Mouse (Mus musculus) 3134 (cell line): ENCODE measurements at regions not wholly inside any gene's neighbourhood (a gene's known extent, or its start where the extent isn't known, plus 50 kb on each side); places are given as distances from the start of the nearest gene placed in this dataset.

Experiments
- DNase-seq: peaks from one replicate; pipeline ENCODE4 v3.0.0-alpha.2; 2011; ENCODE audit warnings: low spot score; ENCODE audit not compliant: insufficient read length; ENCODE audit errors: extremely low read depth

DNA sequence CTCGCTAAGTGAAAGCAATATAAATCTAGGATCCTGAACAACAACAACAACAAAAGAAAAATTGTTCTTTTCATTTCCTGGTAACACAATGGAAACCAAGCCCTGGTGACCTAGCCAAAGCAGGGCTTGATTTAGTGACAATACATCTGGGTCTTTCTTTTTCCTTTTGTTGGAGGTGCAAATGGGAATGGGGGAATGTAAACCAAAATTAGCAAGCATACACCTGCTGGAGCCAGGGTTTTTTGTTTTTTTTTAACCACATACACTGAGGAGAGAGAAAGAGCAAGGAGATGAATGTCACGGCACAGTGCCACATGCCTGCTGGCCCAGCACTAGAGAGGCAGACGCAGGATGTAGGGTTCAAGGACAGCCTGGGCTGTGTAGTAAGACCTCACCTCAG, 275.6 kb upstream of the Castor2 start:
- no peak for DNase-seq

DNA sequence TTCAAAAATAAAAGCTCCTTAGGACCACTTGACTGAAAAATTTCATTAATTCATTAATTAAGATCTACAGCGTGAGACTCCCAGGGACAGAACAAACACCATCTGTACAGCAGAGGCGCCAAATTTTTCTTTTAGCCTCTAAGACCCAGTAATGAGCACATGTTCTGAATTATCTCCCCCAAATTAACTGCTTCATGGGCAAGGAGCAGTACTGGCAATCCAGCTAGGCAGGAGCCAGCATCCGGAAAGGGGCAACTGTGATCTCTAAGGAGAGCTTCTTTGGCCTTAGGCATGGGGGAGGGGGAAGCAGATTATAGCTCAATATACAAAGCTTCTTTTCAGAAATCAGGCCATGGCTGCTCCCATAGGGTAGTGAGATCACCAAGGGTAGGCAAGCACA, 278.2 kb upstream of the Castor2 start:
- no peak for DNase-seq

DNA sequence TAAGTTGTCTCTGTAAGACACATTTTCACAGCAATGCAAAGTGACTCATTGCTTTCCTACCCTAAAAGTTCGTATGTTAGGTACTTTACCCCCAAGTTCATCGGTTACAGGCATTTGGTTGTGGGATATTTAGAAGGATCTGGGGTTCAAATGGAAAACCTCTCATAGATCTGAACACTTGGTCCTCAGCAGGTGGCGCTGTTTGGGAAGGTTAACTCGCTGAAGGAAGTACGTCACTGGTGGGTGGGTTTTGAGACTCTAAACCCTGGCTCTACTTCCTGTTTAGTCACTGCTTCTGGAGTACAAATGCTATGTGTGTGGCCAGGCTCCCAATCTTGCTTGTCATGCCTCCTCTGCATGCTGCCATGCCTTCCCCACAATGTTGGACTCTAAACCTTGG, 284.0 kb upstream of the Castor2 start:
- DNase-seq, result no peak

DNA sequence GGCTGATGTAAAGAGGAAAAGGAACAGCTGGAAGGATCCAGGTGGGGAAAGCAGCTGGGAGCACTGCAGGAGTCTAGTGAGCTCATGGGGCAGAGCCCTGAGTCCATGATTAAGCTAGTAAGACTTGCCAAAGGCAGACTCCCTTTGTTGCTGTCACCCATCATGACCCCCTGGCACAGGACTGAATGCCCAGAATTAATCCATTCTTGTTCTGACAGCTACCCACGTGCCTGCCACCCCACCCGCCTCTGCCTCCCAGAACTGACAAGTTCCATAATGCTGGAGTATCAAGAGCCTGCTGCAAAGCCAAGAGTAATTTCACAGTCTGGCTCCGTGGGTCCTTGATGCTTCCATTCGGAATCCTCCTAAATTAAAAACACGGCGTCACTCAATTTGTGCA, 285.1 kb upstream of the Castor2 start:
- DNase-seq, result no peak

DNA sequence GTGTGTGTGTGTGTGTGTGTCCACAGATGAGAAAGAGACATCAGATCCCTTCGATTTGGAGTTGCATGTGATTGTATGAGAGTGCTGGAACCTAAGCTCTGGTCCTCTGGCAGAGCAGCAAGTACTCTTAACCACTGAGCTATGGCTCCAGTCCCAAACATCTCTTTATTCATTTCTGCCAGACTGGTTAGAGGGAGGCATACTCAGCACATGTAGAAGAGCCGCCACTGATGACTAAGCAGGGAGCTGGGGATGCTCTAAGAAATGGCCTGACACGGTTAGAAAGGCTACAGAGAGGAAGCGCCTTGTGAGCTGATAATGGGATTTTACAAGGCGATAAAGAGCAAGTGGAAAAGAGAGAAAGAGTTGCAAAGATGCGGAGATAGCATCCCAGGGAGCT, 287.3 kb upstream of the Castor2 start:
- DNase-seq, result no peak

DNA sequence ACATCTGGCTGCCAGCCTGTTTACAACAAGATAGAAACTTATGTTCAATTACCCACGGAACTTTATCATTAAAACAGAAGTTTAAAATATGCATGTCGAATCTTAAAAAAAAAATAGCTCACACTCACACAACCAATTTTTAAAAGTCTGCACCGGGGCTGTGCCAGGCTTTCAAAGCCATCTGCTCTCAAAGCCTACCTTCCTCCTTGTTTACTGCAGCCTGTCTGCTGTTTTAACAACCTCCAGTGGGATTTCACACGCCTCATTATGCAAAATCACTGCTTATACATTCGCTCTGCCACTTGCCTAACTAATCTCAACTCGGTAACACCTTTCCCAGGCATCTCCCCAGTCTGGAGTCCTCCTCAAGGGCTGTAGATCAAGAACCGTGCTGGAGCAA, 292.6 kb upstream of the Castor2 start:
- no peak for DNase-seq

DNA sequence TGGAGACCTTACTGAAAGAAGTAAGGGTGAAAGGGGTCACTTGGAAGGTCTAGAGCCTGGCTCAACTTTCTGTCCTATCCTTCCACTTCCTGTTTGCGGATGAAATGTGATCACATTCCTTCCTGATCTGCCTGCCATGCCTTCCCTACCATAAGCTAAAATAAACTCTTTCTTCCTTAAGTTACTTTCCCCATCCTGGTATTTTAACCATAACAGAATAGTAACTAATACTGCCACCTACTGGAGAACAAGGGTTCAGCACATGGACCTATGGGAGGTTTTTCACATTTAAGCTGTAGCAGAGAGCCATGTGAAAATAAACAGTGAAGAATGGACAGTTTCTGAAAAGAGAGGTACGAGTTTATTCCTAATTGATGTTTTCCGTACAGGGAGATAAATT, 297.5 kb upstream of the Castor2 start:
- DNase-seq, result no peak

DNA sequence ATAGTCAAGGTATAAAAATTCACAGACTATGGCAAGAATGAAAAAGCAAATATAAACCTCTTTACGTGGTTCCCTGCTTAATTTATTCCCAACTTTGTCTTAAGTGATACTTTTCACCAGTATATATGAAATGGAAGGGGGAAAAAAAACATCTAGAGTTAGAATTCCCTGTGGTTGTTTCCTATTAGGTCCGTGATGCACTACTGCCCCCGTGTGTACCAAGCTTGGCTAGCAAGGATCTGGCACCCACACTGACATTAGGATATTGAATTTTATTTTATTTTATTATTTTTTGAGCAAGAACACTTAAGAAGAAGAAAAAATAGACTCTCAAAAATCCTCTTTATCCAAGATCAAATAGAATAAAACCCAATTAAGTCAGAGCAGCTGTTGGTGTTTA, 303.9 kb upstream of the Castor2 start:
- DNase-seq, result no peak

DNA sequence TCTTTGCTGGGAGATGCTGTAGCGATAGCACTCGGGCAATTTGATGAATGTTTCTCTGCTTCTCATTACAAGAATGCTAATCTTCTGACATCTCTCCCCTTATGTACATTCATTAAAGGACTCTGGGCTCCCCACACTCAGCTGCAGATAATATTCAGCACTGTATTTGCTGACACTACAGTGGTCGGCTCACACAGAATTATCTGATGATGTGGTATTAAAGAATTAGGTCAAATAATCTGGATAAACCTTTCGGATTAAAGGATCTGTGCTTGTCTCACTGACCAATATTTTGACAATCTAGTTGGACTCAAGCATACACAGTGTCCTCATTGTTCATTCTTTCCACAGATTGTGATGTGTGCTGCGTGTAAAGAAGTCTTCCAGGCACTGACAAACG, 308.8 kb upstream of the Castor2 start:
- no peak for DNase-seq

DNA sequence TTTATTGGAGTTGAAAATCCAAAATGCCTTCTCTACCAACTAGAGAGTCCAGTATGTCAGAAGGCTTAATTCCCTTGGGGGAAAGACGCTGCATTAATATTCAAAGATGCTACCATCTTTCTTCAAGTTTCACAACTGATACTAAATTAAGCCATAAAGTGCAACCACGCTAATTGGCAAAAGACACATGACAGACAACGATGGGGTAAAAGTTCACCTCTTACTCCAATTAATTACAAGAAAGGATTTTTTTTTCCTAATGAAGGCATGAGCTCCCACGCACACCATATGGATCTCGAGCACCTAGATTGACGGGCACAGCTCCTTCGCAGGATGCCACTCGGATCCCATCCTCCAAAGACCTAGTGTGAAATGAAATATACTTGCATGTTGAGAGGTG, 311.5 kb upstream of the Castor2 start:
- no peak for DNase-seq

DNA sequence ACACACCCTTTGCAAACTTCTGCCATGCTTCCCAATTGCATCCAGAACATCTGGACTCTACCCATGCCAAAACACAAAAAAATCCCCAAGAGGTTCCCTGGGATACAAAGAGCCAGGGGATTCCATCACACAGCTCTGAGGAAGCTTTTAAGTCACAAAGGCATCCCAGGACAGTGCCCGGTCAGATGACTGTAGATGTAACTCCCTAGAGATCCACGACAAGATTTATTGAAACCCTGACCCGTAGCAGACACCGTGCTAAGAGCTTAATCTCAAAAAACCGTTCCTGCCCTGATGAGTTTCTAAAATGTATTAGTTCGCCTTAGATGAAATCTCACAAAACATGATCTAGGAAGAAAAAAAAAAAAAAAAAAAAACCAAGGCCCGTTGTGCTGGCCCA, 312.0 kb upstream of the Castor2 start:
- no peak for DNase-seq

DNA sequence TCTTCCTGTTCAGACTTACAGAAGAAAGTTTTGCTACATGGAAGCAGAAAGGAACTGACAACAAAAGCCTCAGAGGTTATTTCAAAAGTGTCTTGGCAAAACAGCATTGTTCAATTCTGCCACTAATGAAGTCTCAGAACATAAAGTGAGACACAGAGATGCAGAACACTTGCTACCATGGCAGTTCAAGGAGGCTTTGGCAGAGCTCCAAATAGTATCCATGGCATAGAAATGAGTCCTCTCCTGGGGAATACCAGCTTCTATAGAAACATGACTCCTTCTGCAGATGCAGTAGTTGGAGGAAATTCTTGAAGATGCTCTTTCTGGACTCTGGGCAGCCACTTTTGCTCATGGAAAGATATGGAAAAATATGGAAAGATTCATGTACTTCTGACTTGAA, 322.9 kb upstream of the Castor2 start:
- DNase-seq, result no peak

DNA sequence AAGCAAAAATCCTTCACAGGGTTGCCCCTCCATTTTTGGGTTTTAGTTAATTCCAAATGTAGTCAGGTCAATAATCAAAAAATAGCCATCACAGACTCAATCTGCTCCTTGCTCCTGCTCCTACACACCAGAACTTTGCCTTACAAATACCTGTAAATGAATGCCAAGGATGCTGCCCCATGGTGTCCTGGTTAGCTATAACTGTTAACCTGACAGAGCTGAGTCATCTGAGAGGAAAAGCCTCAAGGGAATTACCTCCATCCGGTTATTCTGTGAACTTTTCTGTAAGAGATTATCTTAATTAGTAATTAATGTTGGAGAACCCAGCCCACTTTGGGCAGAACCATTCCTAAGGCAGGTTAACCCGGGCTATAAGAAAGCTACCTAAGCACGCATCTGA, 325.4 kb upstream of the Castor2 start:
- DNase-seq, result no peak

DNA sequence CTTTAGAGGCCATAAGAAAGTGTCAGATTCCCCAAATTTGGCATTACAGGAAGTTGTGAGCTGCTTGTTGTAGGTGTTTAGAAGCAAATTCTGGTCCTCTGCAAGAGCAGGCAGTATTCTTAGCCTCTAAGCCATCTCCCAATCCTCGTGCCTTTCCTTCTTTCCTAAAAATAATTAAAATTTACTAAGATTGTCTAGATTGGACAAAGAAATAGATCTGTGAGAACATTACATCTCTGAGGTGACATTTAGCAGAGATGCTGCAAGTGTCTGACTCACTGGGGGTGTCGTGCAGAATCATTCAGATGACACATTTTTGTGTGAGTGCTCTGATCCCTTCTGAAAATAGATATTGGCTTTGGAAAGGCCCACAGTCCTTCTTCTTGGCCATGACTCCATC, 330.7 kb upstream of the Castor2 start:
- DNase-seq, result no peak

DNA sequence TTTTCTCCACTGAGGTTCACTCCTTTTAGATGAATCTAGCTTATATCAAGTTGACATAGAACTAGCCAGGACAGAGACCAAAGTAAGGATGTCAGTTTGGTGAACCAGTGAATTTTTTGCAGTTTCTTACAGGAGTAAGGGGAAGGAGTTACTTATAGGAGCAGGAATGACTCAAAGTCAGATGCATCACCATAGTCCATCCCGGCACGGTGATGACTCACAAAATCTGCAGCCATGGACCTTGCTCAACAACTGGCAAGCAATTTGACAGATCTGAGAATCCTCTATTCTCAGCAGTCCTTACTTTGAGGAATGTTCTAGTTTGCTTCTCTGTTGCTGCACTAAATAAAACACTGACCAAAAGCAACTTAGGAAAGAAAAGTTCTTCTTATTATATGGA, 341.7 kb upstream of the Castor2 start:
- DNase-seq, result no peak

DNA sequence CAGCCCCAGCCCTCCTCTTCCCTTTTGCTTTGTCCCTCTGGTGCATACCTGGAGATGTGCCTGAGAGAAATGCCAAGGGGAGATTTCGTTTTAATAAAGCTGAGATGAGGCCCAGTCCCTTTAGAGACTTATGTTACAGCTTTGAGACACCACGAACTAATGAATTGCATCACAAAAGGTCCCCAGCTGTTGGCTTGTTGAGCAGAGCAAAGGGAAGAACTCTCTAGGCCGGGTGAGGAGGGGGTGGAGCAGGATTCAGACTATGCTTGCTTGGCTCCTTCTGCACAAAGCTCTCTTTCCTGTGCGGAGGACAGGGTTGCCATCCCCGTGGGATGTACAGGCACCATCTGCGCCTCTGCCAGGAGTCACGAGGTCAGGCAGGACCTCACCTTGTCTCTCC, 345.3 kb upstream of the Castor2 start:
- DNase-seq, result no peak

DNA sequence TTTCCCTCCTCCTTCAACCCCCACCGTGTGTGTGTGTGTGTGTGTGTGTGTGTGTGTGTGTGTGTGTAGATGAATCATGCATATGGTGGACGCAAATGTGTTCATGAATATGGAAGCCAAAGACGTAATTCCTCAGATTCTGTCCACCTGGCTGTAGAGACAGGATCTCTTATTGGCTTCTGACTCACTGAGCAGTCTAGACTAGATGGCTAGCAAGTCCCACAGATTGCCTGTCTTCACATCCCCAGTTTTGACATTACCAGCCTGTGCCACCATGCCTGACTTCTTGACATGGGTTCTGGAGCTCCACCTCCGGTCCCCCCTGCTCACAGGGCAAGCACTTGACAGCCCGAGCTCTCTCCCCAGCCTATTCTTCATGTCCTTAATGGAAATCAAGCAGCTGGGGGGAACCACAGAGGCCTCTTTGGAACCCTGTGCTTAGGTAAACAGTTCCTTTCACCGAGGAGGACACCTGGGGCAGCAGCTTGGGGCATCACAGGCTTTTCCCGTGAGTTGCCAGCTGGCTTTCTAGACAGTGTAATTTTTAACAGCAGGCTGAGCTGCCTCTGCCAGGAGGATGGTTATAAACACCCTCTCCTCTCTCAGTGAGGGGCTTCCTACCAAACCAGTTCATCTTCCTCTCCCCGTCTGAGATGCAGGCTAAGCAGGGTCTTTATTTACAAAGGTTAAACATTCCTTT, 345.9 kb upstream of the Castor2 start:
- DNase-seq, result no peak

DNA sequence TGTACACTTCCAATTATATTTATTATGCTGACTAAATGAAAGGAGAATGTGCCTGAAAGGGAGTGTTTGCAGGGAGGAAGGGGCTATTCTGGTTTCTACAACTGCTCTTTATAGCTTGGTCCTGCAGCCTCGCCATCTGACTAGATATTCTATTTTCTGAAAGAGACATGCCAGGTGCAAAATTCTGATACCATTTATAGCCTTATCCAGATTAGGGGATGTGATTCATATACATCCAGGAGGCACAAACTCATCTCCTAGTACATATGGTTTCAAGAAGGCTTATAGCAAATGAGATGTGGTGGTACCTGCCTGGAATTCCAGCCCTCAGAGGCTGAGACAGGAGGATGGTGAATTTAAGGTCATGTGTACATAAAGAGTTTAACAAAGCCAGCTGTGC, 352.6 kb upstream of the Castor2 start:
- DNase-seq, result no peak

DNA sequence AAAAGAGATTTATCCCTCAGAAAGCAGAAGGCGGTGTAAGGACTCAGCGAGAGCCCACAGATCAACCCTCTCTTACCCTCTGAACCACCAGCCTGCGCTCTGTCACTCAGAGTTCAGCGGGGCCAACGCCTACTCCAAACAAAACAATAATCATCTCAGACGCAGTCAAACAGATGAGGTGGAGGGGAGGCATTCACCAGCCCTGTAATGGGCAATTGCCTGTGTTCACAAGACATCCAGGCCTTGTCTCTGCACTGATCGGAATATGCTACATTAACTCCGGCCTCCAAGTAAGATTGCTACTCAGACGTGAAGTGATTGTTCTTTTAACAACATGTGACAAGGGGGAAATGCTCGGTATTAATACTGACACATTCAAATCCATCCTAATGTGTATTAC, 353.1 kb upstream of the Castor2 start:
- no peak for DNase-seq

DNA sequence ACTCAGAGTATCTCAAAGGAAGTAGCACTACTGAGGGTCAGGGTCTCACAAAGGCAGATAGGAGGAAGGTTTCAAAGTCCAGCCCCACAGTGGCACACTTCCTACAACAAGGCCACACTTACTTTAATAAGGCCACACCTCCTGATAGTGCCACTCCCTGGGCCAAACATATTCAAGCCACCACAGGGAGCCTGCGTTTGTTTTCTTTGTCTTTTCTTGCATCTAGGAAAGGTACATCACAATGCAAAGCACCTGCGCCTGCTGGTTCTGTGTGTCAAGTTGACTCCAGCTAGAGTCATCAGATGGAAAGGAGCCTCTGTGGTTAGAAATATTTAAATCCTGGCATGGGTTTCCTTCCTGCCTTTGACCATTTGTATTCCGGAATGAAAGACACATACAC, 355.4 kb upstream of the Castor2 start:
- DNase-seq, result no peak

DNA sequence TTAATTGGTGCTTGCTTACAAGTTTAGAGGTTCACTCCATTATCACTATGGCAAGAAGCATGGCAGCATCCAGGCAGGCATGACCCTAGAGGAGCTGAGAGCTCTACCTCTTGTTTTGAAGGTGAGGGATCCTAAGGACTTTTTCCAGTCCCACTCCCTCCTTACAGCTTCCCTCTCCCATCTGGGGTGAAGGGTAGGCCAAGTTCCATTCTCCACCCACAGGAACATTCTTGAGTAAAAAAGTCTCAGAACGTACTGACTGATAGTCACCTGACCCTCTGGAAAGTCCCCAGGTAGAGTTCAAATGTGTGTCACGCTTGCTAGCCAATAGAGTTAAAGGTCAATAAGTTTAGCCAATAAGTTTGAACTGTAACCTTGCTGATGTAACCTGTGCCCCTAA, 355.9 kb upstream of the Castor2 start:
- DNase-seq, result no peak

DNA sequence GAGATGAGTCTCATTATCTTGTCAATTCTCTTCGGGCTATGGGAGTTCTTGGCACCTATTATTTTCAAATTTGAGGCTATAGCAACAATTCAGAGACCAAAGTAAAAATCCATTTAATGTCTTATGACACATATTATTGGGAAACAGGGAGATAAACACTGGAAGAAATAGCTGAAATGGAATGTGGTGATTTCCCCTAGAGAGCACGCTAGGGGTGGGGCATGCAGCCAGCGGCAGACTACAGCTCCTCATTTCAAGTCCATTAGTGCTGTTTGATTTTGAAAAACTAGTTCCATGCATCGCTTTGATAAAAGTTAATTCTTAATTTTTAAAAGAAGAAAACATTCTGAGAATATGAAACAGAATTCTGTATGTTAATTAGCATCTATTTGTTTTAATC, 367.6 kb upstream of the Castor2 start:
- no peak for DNase-seq
